Mouse (Mus musculus) liver, embryonic 11.5 days (tissue): ENCODE results near the gene Zfp324. TPM values are rescaled to one million over a fixed set of nuclear protein-coding genes. Genes with fewer than 3 reads are reported as not detected.
"Not testable (repeated sequence)": the region's sequence is repeated elsewhere in the genome, so short reads cannot be mapped to it uniquely, and the experiment has no call there.

Experiments used
- ATAC-seq: fragments of 200-750 bp; cut with Nextera tagmentation; replicated peaks from 2 replicates; pipeline ENCODE4 v1.8.0; 2017; ENCODE audit warnings: moderate number of reproducible peaks, mild to moderate bottlenecking, moderate TSS enrichment, moderate library complexity; ENCODE audit not compliant: low FRiP score
- DNase-seq: peaks from one replicate; pipeline ENCODE4 v3.0.0-alpha.2; 2017; ENCODE audit warnings: low spot score
- H3K27ac ChIP-seq: fragments of 300-500 bp; sonication (generic); 2 replicates; pipeline ENCODE4 v1.5.1; 2014; ENCODE audit warnings: mild to moderate bottlenecking, low read depth, low read length, control low read depth
- H3K27me3 ChIP-seq: fragments of 300-500 bp; sonication (generic); replicated peaks from 2 replicates; pipeline ENCODE4 v1.6.1; 2014; ENCODE audit warnings: low read length, mixed read lengths; ENCODE audit not compliant: control insufficient read depth, insufficient read depth
- H3K36me3 ChIP-seq: fragments of 300-500 bp; sonication (generic); 2 replicates; pipeline ENCODE4 v1.6.1; 2014; ENCODE audit warnings: mild to moderate bottlenecking, low read length, moderate library complexity, mixed read lengths; ENCODE audit not compliant: control insufficient read depth, insufficient read depth
- H3K4me1 ChIP-seq: fragments of 300-500 bp; sonication (generic); replicated peaks from 2 replicates; pipeline ENCODE4 v1.6.1; 2014; ENCODE audit warnings: low read length, mixed read lengths; ENCODE audit not compliant: control insufficient read depth, insufficient read depth
- H3K4me2 ChIP-seq: fragments of 300-500 bp; sonication (generic); 2 replicates; pipeline ENCODE4 v1.6.1; 2014; ENCODE audit warnings: mild to moderate bottlenecking, control low read depth, moderate library complexity
- H3K4me3 ChIP-seq: fragments of 300-500 bp; sonication (generic); 2 replicates; pipeline ENCODE4 v1.5.1; 2014; ENCODE audit warnings: low read depth, low read length, control low read depth
- H3K9ac ChIP-seq: fragments of 300-500 bp; sonication (generic); 2 replicates; pipeline ENCODE4 v1.6.1; 2014; ENCODE audit warnings: low read depth, low read length, control low read depth
- H3K9me3 ChIP-seq: fragments of 300-500 bp; sonication (generic); 2 replicates; pipeline ENCODE4 v1.6.1; 2016; ENCODE audit warnings: low read length, inconsistent platforms, mixed read lengths; ENCODE audit not compliant: control insufficient read depth
- WGBS: fragments of 180-500 bp; shearing (Covaris S2); extraction: QIAGEN DNeasy Blood & Tissue Kit; methylation state at CpG from one replicate; pipeline ENCODE4 v1.1.7; 2014; 5-methylcytosine and 5-hydroxymethylcytosine counted together
- polyA plus RNA-seq: library from polyadenylated mRNA; unstranded; fragments of >200 nt; fragmentation: Nextera tagmentation; extraction: Ambion mirVana; gene quantifications from 2 replicates; pipeline ENCODE4 v1.2.1, GENCODE M21; 2014

The Zfp324 gene
- polyA plus RNA-seq, 1 experiment from 2014 or later: 6.6 TPM

DNA sequence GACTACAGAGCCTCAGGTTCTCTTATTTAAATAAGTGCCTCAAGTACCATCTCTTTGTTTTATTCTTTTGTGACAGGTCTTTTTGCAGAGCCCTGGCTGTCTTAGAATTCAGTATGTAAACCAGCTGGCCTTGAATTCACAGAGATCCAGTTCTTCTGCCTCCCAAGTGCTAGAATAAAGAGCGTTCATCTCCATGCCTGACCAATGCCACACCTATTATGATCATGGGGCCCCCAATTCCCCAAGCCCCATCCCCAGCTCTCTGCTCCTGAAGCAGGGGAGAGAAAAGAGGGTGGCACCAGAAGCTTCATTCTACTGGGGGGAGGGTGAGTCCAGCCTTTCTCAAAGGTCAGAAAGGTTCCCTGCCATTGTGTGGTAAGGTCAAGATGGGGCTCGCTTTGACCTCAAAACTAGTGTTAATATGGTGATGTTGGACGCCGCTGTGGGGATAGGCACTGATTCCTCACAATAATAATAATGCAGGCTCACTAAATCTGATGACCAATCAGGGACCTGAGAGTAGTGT, 32.0 kb upstream of the Zfp324 start:
- H3K9me3 ChIP-seq: no peaks in the 10 kb centered on the region
- H3K4me2 ChIP-seq: no peak overlapping the region
- H3K4me3 ChIP-seq: no peak overlapping the region
- peaks cover 1% of the 10 kb centered on the region; the same call in 1 of the 2 replicates for H3K27me3 ChIP-seq
- no peak overlapping the region for H3K9ac ChIP-seq
- ATAC-seq (no peak), DNase-seq (no peak)
- 77% methylated on average over 4 of the region's 4 CpGs for WGBS
- H3K36me3 ChIP-seq: no peaks in the 10 kb centered on the region
- no peaks in the 10 kb centered on the region for H3K4me1 ChIP-seq
- no peak overlapping the region for H3K27ac ChIP-seq

DNA sequence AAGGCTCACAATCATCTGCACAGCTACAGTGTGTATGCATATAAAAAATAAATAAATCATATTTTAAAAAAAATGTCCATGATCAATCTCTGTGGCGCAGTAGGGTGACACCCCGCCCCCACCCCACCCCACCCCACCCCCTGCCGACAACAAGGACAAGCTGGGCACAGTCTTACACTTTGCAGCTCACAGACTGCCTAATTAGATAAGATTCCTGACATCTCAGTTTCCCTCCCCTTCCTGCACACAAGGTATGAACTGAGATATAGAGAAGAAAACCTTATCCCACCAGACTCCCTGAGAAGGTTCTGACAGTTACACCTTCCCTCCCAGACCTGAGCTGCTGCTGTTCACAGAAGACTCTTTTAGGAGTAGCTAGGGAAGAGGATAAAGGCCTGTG, 30.8 kb upstream of the Zfp324 start:
- ATAC-seq (peak; percentile 69; the same call in 1 of the 2 replicates), DNase-seq (no peak)
- Histone ChIP-seq H3K4me3 (no peak overlapping the region), H3K4me1 (no peaks in the 10 kb centered on the region), H3K9ac (no peak overlapping the region), H3K9me3 (no peaks in the 10 kb centered on the region), H3K36me3 (no peaks in the 10 kb centered on the region), H3K27ac (no peak overlapping the region), H3K4me2 (no peak overlapping the region), H3K27me3 (no peaks in the 10 kb centered on the region)
- 65% methylated on average over 3 of the region's 3 CpGs for WGBS

DNA sequence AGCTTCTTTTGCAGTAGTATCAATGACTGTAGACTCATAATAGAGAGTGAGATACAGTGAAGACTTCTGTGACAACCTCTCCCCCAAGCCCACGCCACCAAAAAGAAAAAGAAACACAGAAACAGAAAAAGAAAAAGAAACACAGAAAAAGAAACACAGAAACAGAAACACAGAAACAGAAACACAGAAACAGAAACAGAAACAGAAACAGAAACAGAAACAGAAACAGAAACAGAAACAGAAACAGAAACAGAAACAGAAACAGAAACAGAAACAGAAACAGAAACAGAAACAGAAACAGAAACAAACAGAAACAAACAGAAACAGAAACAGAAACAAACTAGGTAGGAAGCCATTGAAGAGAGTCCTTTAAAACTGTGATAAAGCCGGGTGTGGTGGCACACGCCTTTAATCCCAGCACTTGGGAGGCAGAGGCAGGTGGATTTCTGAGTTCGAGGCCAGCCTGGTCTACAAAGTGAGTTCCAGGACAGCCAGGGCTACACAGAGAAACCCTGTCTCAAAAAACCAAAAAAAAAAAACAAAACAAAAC, 28.3 kb upstream of the Zfp324 start:
- 76% methylated on average over 4 of the region's 4 CpGs for WGBS
- not testable (repeated sequence) for DNase-seq, H3K36me3 ChIP-seq

DNA sequence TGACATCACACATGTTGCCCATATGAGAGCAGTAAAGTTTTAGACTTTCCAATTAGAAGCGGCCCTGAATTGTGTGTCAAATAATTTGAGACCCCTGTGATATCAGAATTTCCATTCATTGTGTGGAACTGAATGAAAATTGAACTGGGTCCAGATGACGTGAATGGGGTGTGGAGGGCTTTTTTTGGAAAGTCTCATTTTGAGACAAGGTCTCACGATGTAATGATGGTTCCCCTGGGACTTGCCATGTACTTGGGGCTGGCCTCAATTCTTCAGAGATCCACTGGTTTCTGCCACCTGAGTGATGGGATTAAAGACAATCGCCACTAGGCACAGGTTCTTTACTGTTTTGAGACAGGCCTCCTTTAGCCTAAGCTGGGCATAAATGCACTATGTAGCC, 25.0 kb upstream of the Zfp324 start:
- H3K9me3 ChIP-seq: no peaks in the 10 kb centered on the region
- DNase-seq (no peak), ATAC-seq (no peak)
- H3K27ac ChIP-seq: no peak overlapping the region
- H3K9ac ChIP-seq: no peak overlapping the region
- H3K4me3 ChIP-seq: no peak overlapping the region
- no peaks in the 10 kb centered on the region for H3K4me1 ChIP-seq
- WGBS: 82% methylated on average over 4 of the region's 4 CpGs
- no peaks in the 10 kb centered on the region for H3K27me3 ChIP-seq
- H3K36me3 ChIP-seq: no peaks in the 10 kb centered on the region
- no peak overlapping the region for H3K4me2 ChIP-seq

More for the DNA sequence above, 28.3 kb upstream of the Zfp324 start:
- not testable (repeated sequence) for H3K4me2 ChIP-seq, ATAC-seq, H3K27ac ChIP-seq, H3K4me3 ChIP-seq, H3K27me3 ChIP-seq, H3K9ac ChIP-seq, H3K9me3 ChIP-seq, H3K4me1 ChIP-seq

DNA sequence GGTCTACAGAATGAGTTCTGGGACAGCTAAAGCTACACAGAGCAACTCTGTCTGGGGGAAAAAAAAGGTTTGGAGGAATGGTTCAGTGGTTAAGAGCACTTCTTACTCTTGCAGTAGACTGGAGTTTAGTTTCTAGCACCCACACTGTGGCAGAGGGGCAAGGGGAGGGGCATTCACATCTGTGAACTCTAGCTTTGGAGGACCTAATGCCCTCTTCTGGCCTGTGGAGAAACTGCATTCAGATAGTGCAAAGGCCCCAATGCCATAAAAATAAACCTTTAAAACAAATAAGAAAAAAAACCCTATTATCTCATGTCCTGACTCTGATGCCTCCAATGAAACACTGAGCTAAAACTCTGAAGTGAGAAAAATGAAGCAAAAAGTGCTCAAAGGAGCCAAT, 22.1 kb upstream of the Zfp324 start:
- no peaks in the 10 kb centered on the region for H3K27me3 ChIP-seq
- ATAC-seq (peak; percentile 49; the same call in 1 of the 2 replicates), DNase-seq (no peak)
- H3K4me1 ChIP-seq: no peaks in the 10 kb centered on the region; the same call in 1 of the 2 replicates
- H3K4me3 ChIP-seq: no peak overlapping the region
- no peaks in the 10 kb centered on the region for H3K36me3 ChIP-seq
- no peak overlapping the region for H3K4me2 ChIP-seq
- H3K27ac ChIP-seq: no peak overlapping the region
- no peak overlapping the region for H3K9ac ChIP-seq
- no peaks in the 10 kb centered on the region for H3K9me3 ChIP-seq

DNA sequence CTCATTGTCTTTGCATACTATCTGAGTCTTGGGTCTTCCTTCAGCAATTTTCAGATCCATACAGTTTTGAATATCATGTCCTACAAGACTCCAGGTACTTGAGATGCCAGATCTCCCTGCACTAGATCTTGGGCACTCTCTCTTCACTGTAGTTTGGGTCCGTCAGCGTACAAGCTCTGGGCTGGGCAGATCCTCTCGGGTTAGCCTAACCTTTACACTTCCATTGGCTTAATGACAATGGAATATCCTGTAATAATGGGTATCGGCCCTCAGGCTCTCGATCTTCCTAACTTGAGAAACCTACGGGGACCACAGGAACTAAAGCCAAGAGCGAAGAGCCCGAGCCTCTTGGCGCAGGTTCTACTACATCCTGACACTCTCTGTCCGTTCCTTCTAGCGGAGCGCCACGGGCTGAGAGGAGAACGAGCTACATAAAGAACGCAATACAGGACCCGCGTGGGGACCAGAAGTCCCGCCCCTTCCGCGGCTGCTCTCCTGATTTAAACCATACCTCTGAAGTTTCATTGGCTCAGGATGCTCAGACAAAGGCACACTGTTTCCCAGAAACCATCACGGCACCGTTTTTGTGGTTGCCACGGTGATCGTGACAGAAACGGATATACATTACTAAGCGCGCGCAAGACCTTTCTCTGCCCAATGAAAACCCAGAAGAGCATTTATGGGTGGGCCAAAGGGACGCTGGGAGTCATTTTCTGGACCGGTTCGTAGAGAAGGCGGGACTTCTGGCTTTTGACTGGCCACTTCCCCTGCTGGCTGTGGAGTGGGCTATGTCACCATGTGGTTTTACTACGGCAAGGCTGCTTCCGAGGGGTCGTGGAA, 16.4 kb upstream of the Zfp324 start:
- WGBS: 9% methylated on average over 35 of the region's 35 CpGs
- ATAC-seq (peak; percentile 96), DNase-seq (peak; percentile 87)
- H3K4me1 ChIP-seq: peaks cover 5% of the 10 kb centered on the region; the same call in 1 of the 2 replicates
- peak overlapping the region; percentile 78 for H3K9ac ChIP-seq
- H3K9me3 ChIP-seq: no peaks in the 10 kb centered on the region
- H3K27ac ChIP-seq: peak overlapping the region; percentile 76
- H3K4me2 ChIP-seq: peak overlapping the region; percentile 87
- H3K36me3 ChIP-seq: no peaks in the 10 kb centered on the region
- no peaks in the 10 kb centered on the region for H3K27me3 ChIP-seq
- H3K4me3 ChIP-seq: peak overlapping the region; percentile 54

DNA sequence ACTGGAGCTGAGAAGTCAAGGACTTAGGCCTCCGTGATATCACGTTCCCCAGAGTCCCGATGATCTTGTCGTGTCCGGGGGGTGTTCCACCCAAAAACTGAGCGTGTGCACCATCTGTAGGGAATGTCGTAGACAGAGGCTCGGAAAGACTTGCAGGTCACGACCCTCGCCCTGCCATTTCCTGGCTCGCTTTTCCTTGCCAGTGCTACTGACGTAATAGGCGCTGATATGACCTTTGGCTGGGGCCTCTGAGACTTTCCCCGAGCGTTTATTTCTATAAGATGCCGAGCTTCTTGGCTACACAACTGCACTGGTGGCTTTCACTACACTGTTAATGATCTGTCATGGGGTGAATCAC, 15.8 kb upstream of the Zfp324 start:
- DNase-seq (no peak), ATAC-seq (peak; percentile 59)

DNA sequence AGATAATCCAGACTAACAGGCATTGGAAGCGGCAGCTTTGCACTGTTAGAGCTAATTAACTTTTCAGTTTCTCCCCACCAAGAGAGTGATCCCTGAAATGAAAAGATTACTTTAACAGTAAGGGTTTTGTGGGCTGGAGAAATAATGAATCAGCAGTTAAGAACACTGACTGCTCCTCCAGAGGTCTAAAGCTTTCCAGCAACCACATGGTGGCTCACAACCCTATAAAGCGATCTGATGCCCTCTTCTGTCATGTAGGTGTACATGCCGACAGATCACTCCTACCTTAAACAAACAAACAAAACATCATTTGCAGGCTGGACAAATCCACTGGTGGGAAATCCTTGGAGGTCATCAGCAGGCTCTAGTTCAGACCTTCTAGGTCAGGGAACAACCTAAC, 10.7 kb upstream of the Zfp324 start:
- Histone ChIP-seq H3K27me3 (no peaks in the 10 kb centered on the region), H3K4me1 (0 out of 2 replicates have a peak, but pooled peaks cover 5% of the 10 kb centered on the region), H3K9ac (0 out of 2 replicates have a peak overlapping the region, but pooled peaks have one; percentile 31), H3K4me3 (no peak overlapping the region), H3K27ac (peak overlapping the region; percentile 29; the same call in 1 of the 2 replicates), H3K4me2 (no peak overlapping the region), H3K9me3 (no peaks in the 10 kb centered on the region), H3K36me3 (no peaks in the 10 kb centered on the region)
- 40% methylated on average over 3 of the region's 3 CpGs for WGBS
- no peak for DNase-seq
- peak; percentile 62 for ATAC-seq

More for the DNA sequence above, 15.8 kb upstream of the Zfp324 start:
- Histone ChIP-seq H3K4me1 (peaks cover 5% of the 10 kb centered on the region; the same call in 1 of the 2 replicates), H3K9ac (peak overlapping the region; percentile 78), H3K4me3 (peak overlapping the region; percentile 54), H3K27me3 (no peaks in the 10 kb centered on the region), H3K4me2 (peak overlapping the region; percentile 87), H3K9me3 (no peaks in the 10 kb centered on the region), H3K27ac (peak overlapping the region; percentile 72), H3K36me3 (no peaks in the 10 kb centered on the region)
- 6% methylated on average over 16 of the region's 16 CpGs for WGBS
